Mouse (Mus musculus): ENCODE measurements around the gene Cbx2. TPM values are rescaled to one million over a fixed set of nuclear protein-coding genes. Genes with fewer than 3 reads are reported as not detected.

The Cbx2 gene
- polyA plus RNA-seq, 1 experiment, result 11.6 TPM

- H3K9ac ChIP-seq (ENCODE audit: low read depth, poor library complexity, severe bottlenecking), result no peak overlapping the region
- peaks cover 2% of the 10 kb centered on the region for H3K27me3 ChIP-seq (ENCODE audit: control insufficient read depth, insufficient read depth, low read length, poor library complexity, severe bottlenecking)
- no peak overlapping the region for H3K27ac ChIP-seq (ENCODE audit: insufficient read depth, low read length)
- H3K9me3 ChIP-seq (replicated peaks; ENCODE audit: control insufficient read depth, insufficient read depth, low read length, poor library complexity, severe bottlenecking), result no peaks in the 10 kb centered on the region
- H3K4me3 ChIP-seq (ENCODE audit: low read depth, low read length), result no peak overlapping the region
- TF ChIP-seq EP300 (IDR thresholded peaks at IDR 0.05; ENCODE audit: insufficient read depth, low read depth, low read length), result no peak
- no peak for TF ChIP-seq POLR2A (IDR thresholded peaks at IDR 0.05; ENCODE audit: insufficient read depth, low read length)
- no peak for TF ChIP-seq CTCF (IDR thresholded peaks at IDR 0.05; ENCODE audit: low read depth, low read length)
- no peaks in the 10 kb centered on the region for H3K36me3 ChIP-seq (ENCODE audit: control insufficient read depth, insufficient read depth, low read length, poor library complexity, severe bottlenecking)
- H3K4me1 ChIP-seq (ENCODE audit: control insufficient read depth, insufficient read depth, low read length), result no peaks in the 10 kb centered on the region
These were observed 53.0 kb downstream of the Cbx2 start for GRCm38 (mm10) chr11:119075805-119076204.

GRCm38 (mm10) chr11:119077755-119078154, 55.0 kb downstream of the Cbx2 start:
- no peak overlapping the region for H3K9ac ChIP-seq (ENCODE audit: low read depth, poor library complexity, severe bottlenecking)
- H3K36me3 ChIP-seq (ENCODE audit: control insufficient read depth, insufficient read depth, low read length, poor library complexity, severe bottlenecking), result no peaks in the 10 kb centered on the region
- H3K4me3 ChIP-seq (ENCODE audit: low read depth, low read length), result no peak overlapping the region
- H3K27me3 ChIP-seq (ENCODE audit: control insufficient read depth, insufficient read depth, low read length, poor library complexity, severe bottlenecking), result peaks cover 17% of the 10 kb centered on the region
- TF ChIP-seq CTCF (IDR thresholded peaks at IDR 0.05; ENCODE audit: low read depth, low read length), result no peak
- TF ChIP-seq POLR2A (IDR thresholded peaks at IDR 0.05; ENCODE audit: insufficient read depth, low read length), result no peak
- no peak for TF ChIP-seq EP300 (IDR thresholded peaks at IDR 0.05; ENCODE audit: insufficient read depth, low read depth, low read length)
- no peaks in the 10 kb centered on the region for H3K4me1 ChIP-seq (ENCODE audit: control insufficient read depth, insufficient read depth, low read length)
- no peaks in the 10 kb centered on the region for H3K9me3 ChIP-seq (replicated peaks; ENCODE audit: control insufficient read depth, insufficient read depth, low read length, poor library complexity, severe bottlenecking)
- H3K27ac ChIP-seq (ENCODE audit: insufficient read depth, low read length), result no peak overlapping the region

- Histone ChIP-seq H3K36me3 (ENCODE audit: control insufficient read depth, insufficient read depth, low read length, poor library complexity, severe bottlenecking) (no peaks in the 10 kb centered on the region), H3K9me3 (replicated peaks; ENCODE audit: control insufficient read depth, insufficient read depth, low read length, poor library complexity, severe bottlenecking) (no peaks in the 10 kb centered on the region), H3K27ac (ENCODE audit: insufficient read depth, low read length) (no peak overlapping the region), H3K27me3 (ENCODE audit: control insufficient read depth, insufficient read depth, low read length, poor library complexity, severe bottlenecking) (peaks cover 27% of the 10 kb centered on the region), H3K9ac (ENCODE audit: low read depth, poor library complexity, severe bottlenecking) (no peak overlapping the region), H3K4me1 (ENCODE audit: control insufficient read depth, insufficient read depth, low read length) (no peaks in the 10 kb centered on the region), H3K4me3 (ENCODE audit: low read depth, low read length) (no peak overlapping the region)
- TF ChIP-seq CTCF (IDR thresholded peaks at IDR 0.05; ENCODE audit: low read depth, low read length) (no peak), EP300 (IDR thresholded peaks at IDR 0.05; ENCODE audit: insufficient read depth, low read depth, low read length) (no peak), POLR2A (IDR thresholded peaks at IDR 0.05; ENCODE audit: insufficient read depth, low read length) (no peak)
These were observed 56.1 kb downstream of the Cbx2 start for GRCm38 (mm10) chr11:119078691-119079444.

- Histone ChIP-seq H3K4me1 (ENCODE audit: control insufficient read depth, insufficient read depth, low read length) (no peaks in the 10 kb centered on the region), H3K27ac (ENCODE audit: insufficient read depth, low read length) (no peak overlapping the region), H3K27me3 (ENCODE audit: control insufficient read depth, insufficient read depth, low read length, poor library complexity, severe bottlenecking) (peaks cover 30% of the 10 kb centered on the region), H3K9ac (ENCODE audit: low read depth, poor library complexity, severe bottlenecking) (no peak overlapping the region), H3K36me3 (ENCODE audit: control insufficient read depth, insufficient read depth, low read length, poor library complexity, severe bottlenecking) (no peaks in the 10 kb centered on the region), H3K9me3 (replicated peaks; ENCODE audit: control insufficient read depth, insufficient read depth, low read length, poor library complexity, severe bottlenecking) (no peaks in the 10 kb centered on the region), H3K4me3 (ENCODE audit: low read depth, low read length) (no peak overlapping the region)
- TF ChIP-seq EP300 (IDR thresholded peaks at IDR 0.05; ENCODE audit: insufficient read depth, low read depth, low read length) (no peak), CTCF (IDR thresholded peaks at IDR 0.05; ENCODE audit: low read depth, low read length) (no peak), POLR2A (IDR thresholded peaks at IDR 0.05; ENCODE audit: insufficient read depth, low read length) (no peak)
These were observed 56.7 kb downstream of the Cbx2 start for GRCm38 (mm10) chr11:119079445-119079837.

- Histone ChIP-seq H3K4me3 (ENCODE audit: low read depth, low read length) (peak overlapping the region; percentile 11; the same call in 1 of the 2 replicates), H3K27ac (ENCODE audit: insufficient read depth, low read length) (no peak overlapping the region), H3K27me3 (ENCODE audit: control insufficient read depth, insufficient read depth, low read length, poor library complexity, severe bottlenecking) (peaks cover 36% of the 10 kb centered on the region), H3K9ac (ENCODE audit: low read depth, poor library complexity, severe bottlenecking) (no peak overlapping the region), H3K36me3 (ENCODE audit: control insufficient read depth, insufficient read depth, low read length, poor library complexity, severe bottlenecking) (no peaks in the 10 kb centered on the region), H3K4me1 (ENCODE audit: control insufficient read depth, insufficient read depth, low read length) (no peaks in the 10 kb centered on the region), H3K9me3 (replicated peaks; ENCODE audit: control insufficient read depth, insufficient read depth, low read length, poor library complexity, severe bottlenecking) (no peaks in the 10 kb centered on the region)
- TF ChIP-seq EP300 (IDR thresholded peaks at IDR 0.05; ENCODE audit: insufficient read depth, low read depth, low read length) (no peak), POLR2A (IDR thresholded peaks at IDR 0.05; ENCODE audit: insufficient read depth, low read length) (no peak), CTCF (IDR thresholded peaks at IDR 0.05; ENCODE audit: low read depth, low read length) (no peak)
These were observed 57.8 kb downstream of the Cbx2 start for GRCm38 (mm10) chr11:119080461-119081147.

Other genes with a start within 250 kb of the Cbx2 start
- 0.78 and 0.85 TPM in 2 replicates for gene Rbfox3, start 111.4 kb upstream of the Cbx2 start, polyA plus RNA-seq (2011; ENCODE audit: insufficient read depth, insufficient read length, low read depth, missing spikeins)
- gene Enpp7, start 34.8 kb upstream of the Cbx2 start, polyA plus RNA-seq (2011; ENCODE audit: insufficient read depth, insufficient read length, low read depth, missing spikeins), result not detected in 2 replicates
- gene Cbx8, start 18.0 kb downstream of the Cbx2 start, polyA plus RNA-seq (2011; ENCODE audit: insufficient read depth, insufficient read length, low read depth, missing spikeins), result 0.75 and 1.7 TPM in 2 replicates
- gene Cbx4, start 63.3 kb downstream of the Cbx2 start, polyA plus RNA-seq (2011; ENCODE audit: insufficient read depth, insufficient read length, low read depth, missing spikeins), result 0.32 and 0.46 TPM in 2 replicates
- 15.8 and 15.9 TPM in 2 replicates for gene Tbc1d16, start 205.5 kb downstream of the Cbx2 start, polyA plus RNA-seq (2011; ENCODE audit: insufficient read depth, insufficient read length, low read depth, missing spikeins)
- gene Ccdc40, start 205.6 kb downstream of the Cbx2 start, polyA plus RNA-seq (2011; ENCODE audit: insufficient read depth, insufficient read length, low read depth, missing spikeins), result 4.1 and 8.1 TPM in 2 replicates
- gene Gaa, start 244.9 kb downstream of the Cbx2 start, polyA plus RNA-seq (2011; ENCODE audit: insufficient read depth, insufficient read length, low read depth, missing spikeins), result 42.3 and 50.4 TPM in 2 replicates